Mouse (Mus musculus) heart, postnatal 10 days (tissue): ENCODE measurements around the gene Coa5. TPM values are rescaled to one million over a fixed set of nuclear protein-coding genes. Genes with fewer than 3 reads are reported as not detected.

Source experiments
- DNase-seq, 2 experiments: peaks; one replicate each; pipeline ENCODE4 v3.0.0; 2021
- intact Hi-C: fragments of 180-260 bp; cut with DNase I; formaldehyde crosslinking; loops from one replicate; pipeline ENCODE4 v1.15.1; 2025
- total RNA-seq, 2 experiments: library from RNA; stranded (reverse); gene quantifications; 2 replicates each; pipeline ENCODE4 v1.2.3; 2021

The Coa5 gene
- total RNA-seq, 2 experiments from 2014 or later = 87.8 to 94.6 TPM

- intact Hi-C loops = no loop called here
- DNase-seq = no peak
Observed at GRCm38 (mm10) chr1:37442848-37443835, 13.2 kb upstream of the Coa5 start.

- DNase-seq = no peak
- intact Hi-C loops = no loop called here
Observed at GRCm38 (mm10) chr1:37436419-37436818, 6.5 kb upstream of the Coa5 start.

GRCm38 (mm10) chr1:37430297-37430840 lies 466 bp upstream of the Coa5 start:
- intact Hi-C loops = loop anchor here (5.0 kb wide), 1 partner anchor 432 kb away; no protein-coding TSS in a partner anchor

GRCm38 (mm10) chr1:37428911-37429310 lies 992 bp downstream of the Coa5 start:
- DNase-seq = peak; percentile 29 to 48
- intact Hi-C loops = no loop called here

More at GRCm38 (mm10) chr1:37430297-37430840, 466 bp upstream of the Coa5 start:
- DNase-seq = no peak

- no peak for DNase-seq
- intact Hi-C loops = no loop called here
Observed at GRCm38 (mm10) chr1:37427144-37427875, 2.6 kb downstream of the Coa5 start.

GRCm38 (mm10) chr1:37419420-37419819 lies 10.5 kb downstream of the Coa5 start:
- peak; percentile 39 to 86 for DNase-seq
- intact Hi-C loops = no loop called here

- no peak for DNase-seq
- intact Hi-C loops = no loop called here
Observed at GRCm38 (mm10) chr1:37415394-37415793, 14.5 kb downstream of the Coa5 start.

- intact Hi-C loops = loop anchor here (10.0 kb wide), 1 partner anchor 625 kb away; no protein-coding TSS in a partner anchor
- DNase-seq = no peak
Observed at GRCm38 (mm10) chr1:37409647-37410046, 20.3 kb downstream of the Coa5 start.

GRCm38 (mm10) chr1:37408678-37409077 lies 21.2 kb downstream of the Coa5 start:
- no peak for DNase-seq
- intact Hi-C loops = loop anchor here (10.0 kb wide), 1 partner anchor 624 kb away; no protein-coding TSS in a partner anchor

GRCm38 (mm10) chr1:37408059-37408458 lies 21.8 kb downstream of the Coa5 start:
- intact Hi-C loops = loop anchor here (10.0 kb wide), 1 partner anchor 623 kb away; no protein-coding TSS in a partner anchor
- DNase-seq = no peak

- DNase-seq = no peak
- intact Hi-C loops = loop anchor here (10.0 kb wide), 1 partner anchor 622 kb away; no protein-coding TSS in a partner anchor
Observed at GRCm38 (mm10) chr1:37407228-37407627, 22.7 kb downstream of the Coa5 start.

- intact Hi-C loops = loop anchor here (10.0 kb wide), 1 partner anchor 620 kb away; no protein-coding TSS in a partner anchor
- DNase-seq = no peak
Observed at GRCm38 (mm10) chr1:37405137-37405536, 24.8 kb downstream of the Coa5 start.

- DNase-seq = peak; percentile 68 to 80
- intact Hi-C loops = loop anchor here (1.0 to 10.0 kb wide), 2 partner anchors 129 to 617 kb away; no protein-coding TSS in a partner anchor
Observed at GRCm38 (mm10) chr1:37401687-37402086, 28.2 kb downstream of the Coa5 start.

GRCm38 (mm10) chr1:37399734-37400133 lies 30.2 kb downstream of the Coa5 start:
- DNase-seq = no peak
- intact Hi-C loops = loop anchor here (10.0 kb wide), 1 partner anchor 615 kb away; no protein-coding TSS in a partner anchor

GRCm38 (mm10) chr1:37398961-37399360 lies 30.9 kb downstream of the Coa5 start:
- DNase-seq = peak; percentile 37 to 44
- intact Hi-C loops = no loop called here

- intact Hi-C loops = no loop called here
- DNase-seq = no peak
Observed at GRCm38 (mm10) chr1:37396481-37396880, 33.4 kb downstream of the Coa5 start.

- DNase-seq = no peak
- intact Hi-C loops = no loop called here
Observed at GRCm38 (mm10) chr1:37393174-37393573, 36.7 kb downstream of the Coa5 start.

- peak; percentile 25 to 37 for DNase-seq
Observed at GRCm38 (mm10) chr1:37386448-37386971, 43.4 kb downstream of the Coa5 start.

GRCm38 (mm10) chr1:37384304-37384703 lies 45.6 kb downstream of the Coa5 start:
- DNase-seq = peak; percentile 14 to 19
- intact Hi-C loops = no loop called here

More at GRCm38 (mm10) chr1:37386448-37386971, 43.4 kb downstream of the Coa5 start:
- intact Hi-C loops = no loop called here

GRCm38 (mm10) chr1:37380913-37381312 lies 49.0 kb downstream of the Coa5 start:
- intact Hi-C loops = no loop called here
- DNase-seq = no peak
